Mouse (Mus musculus) erythroblast, embryonic 14.5 days (primary cell): ENCODE results near the gene Syf2. TPM values are rescaled to one million over a fixed set of nuclear protein-coding genes. Genes with fewer than 3 reads are reported as not detected.
A peak's percentile ranks its signal among the peaks of the same experiment; 100 is the strongest.

ENCODE experiments used
- H3K27me3 ChIP-seq: 2 replicates; pipeline ENCODE4 v1.6.1; 2012; ENCODE audit warnings: inconsistent platforms; ENCODE audit not compliant: control insufficient read depth
- H3K36me3 ChIP-seq: 2 replicates; pipeline ENCODE4 v1.6.1; 2012; ENCODE audit warnings: mild to moderate bottlenecking, inconsistent platforms; ENCODE audit not compliant: control insufficient read depth
- H3K4me1 ChIP-seq: 2 replicates; pipeline ENCODE4 v1.6.1; 2012; ENCODE audit warnings: inconsistent platforms; ENCODE audit not compliant: control insufficient read depth
- H3K4me3 ChIP-seq: replicated peaks from 2 replicates; pipeline ENCODE3; 2012; ENCODE audit warnings: moderate library complexity, mild to moderate bottlenecking, inconsistent platforms
- H3K9me3 ChIP-seq: 2 replicates; pipeline ENCODE4 v1.6.1; 2012; ENCODE audit warnings: low read length, inconsistent platforms, mixed read lengths; ENCODE audit not compliant: control insufficient read depth
- GATA1 ChIP-seq: IDR thresholded peaks from 2 replicates; pipeline ENCODE4 v1.6.1; 2012; ENCODE audit warnings: low read length, inconsistent platforms, mixed read lengths
- TAL1 ChIP-seq: IDR thresholded peaks from 3 replicates; pipeline ENCODE4 v1.6.1; 2012; ENCODE audit warnings: low read length, inconsistent platforms, mixed read lengths
- polyA plus RNA-seq: library from polyadenylated mRNA; stranded (reverse); fragments of >175 nt; gene quantifications from 2 replicates; pipeline ENCODE4 v1.2.3, GENCODE M21; 2012

Gene Syf2
- polyA plus RNA-seq, 1 experiment, result 10.1 TPM

- Histone ChIP-seq H3K4me3 (peak overlapping the region; percentile 79), H3K36me3 (peaks cover 37% of the 10 kb centered on the region), H3K4me1 (peaks cover 73% of the 10 kb centered on the region), H3K9me3 (no peaks in the 10 kb centered on the region), H3K27me3 (no peaks in the 10 kb centered on the region)
- TF ChIP-seq TAL1 (no peak), GATA1 (no peak)
These were observed 8.4 kb upstream of the Syf2 start for GRCm38 (mm10) chr4:134922111-134922924.

- Histone ChIP-seq H3K27me3 (no peaks in the 10 kb centered on the region), H3K9me3 (no peaks in the 10 kb centered on the region), H3K4me3 (peak overlapping the region; percentile 79), H3K4me1 (peaks cover 73% of the 10 kb centered on the region), H3K36me3 (peaks cover 42% of the 10 kb centered on the region)
- no peak for TF ChIP-seq TAL1
- no peak for TF ChIP-seq GATA1
These were observed 7.8 kb upstream of the Syf2 start for GRCm38 (mm10) chr4:134922925-134923244.

GRCm38 (mm10) chr4:134923258-134924018 lies 7.3 kb upstream of the Syf2 start, which contains the start of gene Rsrp1:
Gene Rsrp1, plus strand, starts transcription at chr4:134923592.
- Histone ChIP-seq H3K36me3 (peaks cover 48% of the 10 kb centered on the region), H3K4me3 (peak within 1 kb of the TSS; percentile 79), H3K9me3 (no peaks in the 10 kb centered on the region), H3K4me1 (peaks cover 73% of the 10 kb centered on the region), H3K27me3 (no peaks in the 10 kb centered on the region)
- no peak for TF ChIP-seq GATA1
- no peak for TF ChIP-seq TAL1

GRCm38 (mm10) chr4:134924019-134924741 lies 6.5 kb upstream of the Syf2 start:
- H3K27me3 ChIP-seq, result no peaks in the 10 kb centered on the region
- H3K4me1 ChIP-seq, result peaks cover 73% of the 10 kb centered on the region
- no peaks in the 10 kb centered on the region for H3K9me3 ChIP-seq
- peaks cover 55% of the 10 kb centered on the region for H3K36me3 ChIP-seq
- H3K4me3 ChIP-seq, result peak overlapping the region; percentile 79
- TF ChIP-seq GATA1, result 0 out of 2 replicates have a peak, but pooled peaks have one; percentile 46
- no peak for TF ChIP-seq TAL1

DNA sequence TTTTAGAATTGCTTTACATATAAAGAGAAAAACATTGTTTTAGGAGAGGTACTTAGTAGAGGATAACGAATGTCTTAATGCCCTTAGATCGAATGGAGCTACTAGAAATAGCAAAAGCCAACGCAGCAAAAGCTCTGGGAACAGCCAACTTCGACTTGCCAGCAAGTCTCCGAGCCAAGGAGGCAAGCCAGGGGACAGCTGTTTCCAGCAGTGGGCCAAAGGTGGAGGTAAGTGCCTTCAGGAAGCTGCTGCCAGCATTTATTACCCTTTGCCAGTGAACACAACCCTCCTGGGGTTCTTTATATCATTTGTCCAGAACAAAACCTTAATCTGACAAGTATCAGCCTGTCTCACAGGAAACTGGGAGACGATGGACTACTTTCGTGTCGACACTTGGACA lies 5.5 kb upstream of the Syf2 start:
- Histone ChIP-seq H3K36me3 (peaks cover 66% of the 10 kb centered on the region), H3K27me3 (no peaks in the 10 kb centered on the region), H3K9me3 (no peaks in the 10 kb centered on the region), H3K4me3 (peak overlapping the region; percentile 79), H3K4me1 (peaks cover 73% of the 10 kb centered on the region)
- TF ChIP-seq TAL1, result no peak
- TF ChIP-seq GATA1, result no peak

DNA sequence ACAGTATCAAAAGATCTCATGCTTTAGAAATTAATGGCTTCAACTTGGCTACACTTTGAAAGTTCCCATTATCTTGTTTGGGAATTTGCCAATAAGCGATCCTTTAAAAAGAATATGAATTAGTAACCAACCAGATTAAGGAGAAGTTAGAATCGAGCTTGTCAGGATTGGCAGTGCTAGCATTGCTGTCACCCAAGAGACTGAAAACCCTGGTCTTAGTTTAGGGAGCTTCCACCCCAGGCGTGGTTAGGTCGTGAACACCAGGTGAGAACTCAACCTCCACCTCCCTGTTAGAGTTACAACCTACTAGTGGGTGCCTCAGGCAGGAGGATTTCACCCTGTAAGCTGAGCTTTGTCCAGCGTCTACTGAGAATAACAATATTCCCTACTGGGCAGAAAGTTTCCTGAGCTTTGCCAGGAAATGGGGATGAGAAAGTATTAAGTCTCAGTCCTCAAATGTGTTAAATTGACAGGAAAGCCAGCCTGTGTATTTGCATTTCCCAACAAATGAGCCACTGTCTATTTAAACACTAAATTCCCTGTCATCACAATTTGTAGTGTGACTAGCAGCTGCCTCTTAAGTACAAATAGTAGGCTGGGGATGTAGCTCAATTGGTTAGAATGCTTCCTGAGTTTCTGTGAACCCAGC lies 2.8 kb upstream of the Syf2 start:
- H3K27me3 ChIP-seq, result no peaks in the 10 kb centered on the region
- H3K9me3 ChIP-seq, result no peaks in the 10 kb centered on the region
- peaks cover 80% of the 10 kb centered on the region for H3K36me3 ChIP-seq
- H3K4me3 ChIP-seq, result peak overlapping the region; percentile 4
- TF ChIP-seq TAL1 (no peak), GATA1 (no peak)
- peaks cover 71% of the 10 kb centered on the region for H3K4me1 ChIP-seq

- Histone ChIP-seq H3K4me1 (peaks cover 72% of the 10 kb centered on the region), H3K9me3 (no peaks in the 10 kb centered on the region), H3K27me3 (no peaks in the 10 kb centered on the region), H3K36me3 (peaks cover 85% of the 10 kb centered on the region), H3K4me3 (peak overlapping the region; percentile 8)
- no peak for TF ChIP-seq TAL1
- TF ChIP-seq GATA1, result no peak
These were observed 2.2 kb upstream of the Syf2 start for GRCm38 (mm10) chr4:134928464-134928836.

- Histone ChIP-seq H3K4me3 (peak overlapping the region; percentile 70), H3K4me1 (peaks cover 72% of the 10 kb centered on the region), H3K9me3 (no peaks in the 10 kb centered on the region), H3K27me3 (no peaks in the 10 kb centered on the region), H3K36me3 (peaks cover 87% of the 10 kb centered on the region)
- TF ChIP-seq GATA1 (no peak), TAL1 (no peak)
These were observed 1.2 kb upstream of the Syf2 start for GRCm38 (mm10) chr4:134929536-134929935.
